Mouse (Mus musculus): ENCODE measurements around the gene Spint4. TPM values are rescaled to one million over a fixed set of nuclear protein-coding genes. Genes with fewer than 3 reads are reported as not detected.

Gene Spint4
- polyA plus RNA-seq, 1 experiment from 2014 or later = not detected

GRCm38 (mm10) chr2:164676916-164677685 lies 21.2 kb upstream of the Spint4 start:
- ATAC-seq (replicated peaks; ENCODE audit: insufficient number of reproducible peaks, low FRiP score, low TSS enrichment, low read depth) (no peak), DNase-seq (ENCODE audit: low spot score) (no peak)
- WGBS = 83% methylated on average over 16 of the region's 16 CpGs
- Histone ChIP-seq H3K27ac (replicated peaks; ENCODE audit: low read depth, low read length) (no peak overlapping the region), H3K27me3 (ENCODE audit: control insufficient read depth, insufficient read depth, low read length) (no peaks in the 10 kb centered on the region), H3K4me2 (ENCODE audit: low read depth, low read length) (no peak overlapping the region), H3K9me3 (replicated peaks; ENCODE audit: control insufficient read depth, low read length) (no peaks in the 10 kb centered on the region), H3K9ac (replicated peaks; ENCODE audit: low read length) (no peak overlapping the region), H3K36me3 (replicated peaks; ENCODE audit: control insufficient read depth, insufficient read depth, low read depth, low read length) (no peaks in the 10 kb centered on the region), H3K4me3 (ENCODE audit: low read depth, low read length) (no peak overlapping the region), H3K4me1 (ENCODE audit: control insufficient read depth, insufficient read depth, low read length) (no peaks in the 10 kb centered on the region)

DNA sequence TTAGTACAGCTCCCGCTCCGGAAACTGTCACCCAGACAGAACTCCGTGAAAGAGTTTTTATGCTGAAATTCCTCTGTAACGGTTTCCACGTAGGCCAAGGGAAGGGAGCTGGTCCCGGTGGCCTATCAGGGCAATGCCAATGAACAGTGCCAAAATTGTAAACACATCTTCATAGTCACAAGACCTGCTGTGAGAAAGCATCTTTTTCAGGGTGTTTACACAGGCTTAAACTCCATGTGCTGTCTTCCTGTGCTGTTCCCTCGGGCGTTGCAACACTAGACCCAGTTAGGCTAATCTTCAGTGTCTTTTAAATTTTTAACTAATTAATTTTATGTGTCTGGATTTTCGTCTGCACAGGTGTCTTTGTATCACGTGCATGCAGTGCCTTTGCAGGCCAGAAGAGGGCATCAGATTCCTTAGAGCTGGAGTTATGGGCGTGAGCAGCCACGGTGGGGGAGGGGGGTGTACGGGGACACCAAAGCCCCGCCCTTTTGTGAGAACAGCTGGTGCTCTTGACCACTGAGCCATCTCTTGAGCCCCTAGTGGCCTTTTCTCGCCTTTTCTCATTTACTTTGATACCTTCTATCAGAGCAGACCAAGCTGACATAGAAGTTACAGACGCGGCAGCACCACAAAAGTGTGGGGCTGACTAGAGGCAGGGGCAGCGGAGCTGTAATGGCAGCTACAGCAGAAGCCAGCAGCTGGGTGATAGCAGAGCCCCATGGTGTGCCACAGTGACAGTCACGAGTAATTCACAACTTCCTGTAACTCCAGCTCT lies 19.3 kb upstream of the Spint4 start:
- H3K27me3 ChIP-seq (ENCODE audit: control insufficient read depth, insufficient read depth, low read length) = no peaks in the 10 kb centered on the region
- no peaks in the 10 kb centered on the region for H3K9me3 ChIP-seq (replicated peaks; ENCODE audit: control insufficient read depth, low read length)
- H3K4me3 ChIP-seq (ENCODE audit: low read depth, low read length) = no peak overlapping the region
- H3K9ac ChIP-seq (replicated peaks; ENCODE audit: low read length) = no peak overlapping the region
- H3K36me3 ChIP-seq (replicated peaks; ENCODE audit: control insufficient read depth, insufficient read depth, low read depth, low read length) = no peaks in the 10 kb centered on the region
- 23% methylated on average over 19 of the region's 19 CpGs for WGBS
- no peaks in the 10 kb centered on the region for H3K4me1 ChIP-seq (ENCODE audit: control insufficient read depth, insufficient read depth, low read length)
- peak; percentile 85 for DNase-seq (ENCODE audit: low spot score)
- H3K4me2 ChIP-seq (ENCODE audit: low read depth, low read length) = peak overlapping the region; percentile 37
- no peak overlapping the region for H3K27ac ChIP-seq (replicated peaks; ENCODE audit: low read depth, low read length)
- peak; percentile 70; the same call in 1 of the 2 replicates for ATAC-seq (replicated peaks; ENCODE audit: insufficient number of reproducible peaks, low FRiP score, low TSS enrichment, low read depth)

DNA sequence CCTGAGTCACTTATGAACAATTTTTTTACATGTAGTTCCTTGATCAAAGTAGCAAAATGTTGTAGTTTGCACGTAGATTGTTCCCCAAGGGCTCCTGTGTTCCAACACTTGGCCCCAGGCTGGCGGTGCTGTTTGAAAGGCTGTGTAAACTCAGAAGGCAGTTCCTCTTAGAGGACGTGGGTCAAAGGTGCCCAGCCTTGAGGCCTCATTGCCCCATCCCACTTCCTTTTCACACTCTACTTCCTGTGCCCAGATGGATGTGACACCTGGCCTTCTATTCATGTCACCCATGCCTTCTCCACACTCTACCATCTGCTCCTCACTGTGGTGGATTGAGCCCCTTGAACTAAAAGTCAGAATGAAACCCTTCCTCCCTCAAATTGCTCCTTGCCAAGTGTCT lies 18.4 kb upstream of the Spint4 start:
- Histone ChIP-seq H3K4me1 (ENCODE audit: control insufficient read depth, insufficient read depth, low read length) (no peaks in the 10 kb centered on the region), H3K27me3 (ENCODE audit: control insufficient read depth, insufficient read depth, low read length) (no peaks in the 10 kb centered on the region), H3K27ac (replicated peaks; ENCODE audit: low read depth, low read length) (no peak overlapping the region), H3K9ac (replicated peaks; ENCODE audit: low read length) (no peak overlapping the region), H3K9me3 (replicated peaks; ENCODE audit: control insufficient read depth, low read length) (no peaks in the 10 kb centered on the region), H3K4me2 (ENCODE audit: low read depth, low read length) (no peak overlapping the region), H3K36me3 (replicated peaks; ENCODE audit: control insufficient read depth, insufficient read depth, low read depth, low read length) (no peaks in the 10 kb centered on the region), H3K4me3 (ENCODE audit: low read depth, low read length) (no peak overlapping the region)
- 31% methylated on average over 3 of the region's 3 CpGs for WGBS
- DNase-seq (ENCODE audit: low spot score) = peak; percentile 4
- ATAC-seq (replicated peaks; ENCODE audit: insufficient number of reproducible peaks, low FRiP score, low TSS enrichment, low read depth) = no peak

- Histone ChIP-seq H3K4me3 (ENCODE audit: low read depth, low read length) (no peak within 1 kb of the TSS), H3K36me3 (replicated peaks; ENCODE audit: control insufficient read depth, insufficient read depth, low read depth, low read length) (no peaks in the 10 kb centered on the region), H3K4me1 (ENCODE audit: control insufficient read depth, insufficient read depth, low read length) (no peaks in the 10 kb centered on the region), H3K9ac (replicated peaks; ENCODE audit: low read length) (no peak within 1 kb of the TSS), H3K27me3 (ENCODE audit: control insufficient read depth, insufficient read depth, low read length) (no peaks in the 10 kb centered on the region), H3K27ac (replicated peaks; ENCODE audit: low read depth, low read length) (no peak within 1 kb of the TSS), H3K4me2 (ENCODE audit: low read depth, low read length) (no peak within 1 kb of the TSS), H3K9me3 (replicated peaks; ENCODE audit: control insufficient read depth, low read length) (no peaks in the 10 kb centered on the region)
- ATAC-seq (replicated peaks; ENCODE audit: insufficient number of reproducible peaks, low FRiP score, low TSS enrichment, low read depth) = no peak
- WGBS = 72% methylated on average over 2 of the region's 3 CpGs
- DNase-seq (ENCODE audit: low spot score) = no peak
Measured at GRCm38 (mm10) chr2:164684807-164685206, 13.5 kb upstream of the Spint4 start, which contains the start of gene Wfdc13. Wfdc13 (plus strand) TSS chr2:164685107.

- WGBS = 80% methylated on average over 5 of the region's 5 CpGs
- DNase-seq (ENCODE audit: low spot score) (no peak), ATAC-seq (replicated peaks; ENCODE audit: insufficient number of reproducible peaks, low FRiP score, low TSS enrichment, low read depth) (no peak)
- Histone ChIP-seq H3K36me3 (replicated peaks; ENCODE audit: control insufficient read depth, insufficient read depth, low read depth, low read length) (no peaks in the 10 kb centered on the region), H3K4me1 (ENCODE audit: control insufficient read depth, insufficient read depth, low read length) (no peaks in the 10 kb centered on the region), H3K9me3 (replicated peaks; ENCODE audit: control insufficient read depth, low read length) (no peaks in the 10 kb centered on the region), H3K27me3 (ENCODE audit: control insufficient read depth, insufficient read depth, low read length) (no peaks in the 10 kb centered on the region), H3K4me2 (ENCODE audit: low read depth, low read length) (no peak overlapping the region), H3K27ac (replicated peaks; ENCODE audit: low read depth, low read length) (no peak overlapping the region), H3K4me3 (ENCODE audit: low read depth, low read length) (no peak overlapping the region), H3K9ac (replicated peaks; ENCODE audit: low read length) (no peak overlapping the region)
Measured at GRCm38 (mm10) chr2:164700959-164701358, 2.7 kb downstream of the Spint4 start.

- H3K9ac ChIP-seq (replicated peaks; ENCODE audit: low read length) = no peak overlapping the region
- no peaks in the 10 kb centered on the region for H3K9me3 ChIP-seq (replicated peaks; ENCODE audit: control insufficient read depth, low read length)
- WGBS = 91% methylated on average over 5 of the region's 5 CpGs
- H3K27ac ChIP-seq (replicated peaks; ENCODE audit: low read depth, low read length) = no peak overlapping the region
- DNase-seq (ENCODE audit: low spot score) (no peak), ATAC-seq (replicated peaks; ENCODE audit: insufficient number of reproducible peaks, low FRiP score, low TSS enrichment, low read depth) (no peak)
- H3K36me3 ChIP-seq (replicated peaks; ENCODE audit: control insufficient read depth, insufficient read depth, low read depth, low read length) = no peaks in the 10 kb centered on the region
- no peaks in the 10 kb centered on the region for H3K27me3 ChIP-seq (ENCODE audit: control insufficient read depth, insufficient read depth, low read length)
- no peak overlapping the region for H3K4me3 ChIP-seq (ENCODE audit: low read depth, low read length)
- H3K4me2 ChIP-seq (ENCODE audit: low read depth, low read length) = no peak overlapping the region
- H3K4me1 ChIP-seq (ENCODE audit: control insufficient read depth, insufficient read depth, low read length) = no peaks in the 10 kb centered on the region
Measured at GRCm38 (mm10) chr2:164701761-164702160, 3.5 kb downstream of the Spint4 start.

- no peaks in the 10 kb centered on the region for H3K36me3 ChIP-seq (replicated peaks; ENCODE audit: control insufficient read depth, insufficient read depth, low read depth, low read length)
- H3K27me3 ChIP-seq (ENCODE audit: control insufficient read depth, insufficient read depth, low read length) = no peaks in the 10 kb centered on the region
- no peaks in the 10 kb centered on the region for H3K4me1 ChIP-seq (ENCODE audit: control insufficient read depth, insufficient read depth, low read length)
- H3K27ac ChIP-seq (replicated peaks; ENCODE audit: low read depth, low read length) = no peak overlapping the region
- no peak overlapping the region for H3K4me3 ChIP-seq (ENCODE audit: low read depth, low read length)
- 75% methylated on average over 5 of the region's 5 CpGs for WGBS
- H3K9ac ChIP-seq (replicated peaks; ENCODE audit: low read length) = no peak overlapping the region
- DNase-seq (ENCODE audit: low spot score) = no peak
- ATAC-seq (replicated peaks; ENCODE audit: insufficient number of reproducible peaks, low FRiP score, low TSS enrichment, low read depth) = no peak
- H3K4me2 ChIP-seq (ENCODE audit: low read depth, low read length) = no peak overlapping the region
- H3K9me3 ChIP-seq (replicated peaks; ENCODE audit: control insufficient read depth, low read length) = no peaks in the 10 kb centered on the region
Measured at GRCm38 (mm10) chr2:164704235-164704634, 5.9 kb downstream of the Spint4 start.

- H3K27me3 ChIP-seq (ENCODE audit: control insufficient read depth, insufficient read depth, low read length) = no peaks in the 10 kb centered on the region
- H3K4me2 ChIP-seq (ENCODE audit: low read depth, low read length) = no peak overlapping the region
- H3K4me1 ChIP-seq (ENCODE audit: control insufficient read depth, insufficient read depth, low read length) = no peaks in the 10 kb centered on the region
- H3K4me3 ChIP-seq (ENCODE audit: low read depth, low read length) = no peak overlapping the region
- no peak overlapping the region for H3K9ac ChIP-seq (replicated peaks; ENCODE audit: low read length)
- ATAC-seq (replicated peaks; ENCODE audit: insufficient number of reproducible peaks, low FRiP score, low TSS enrichment, low read depth) (no peak), DNase-seq (ENCODE audit: low spot score) (no peak)
- no peaks in the 10 kb centered on the region for H3K36me3 ChIP-seq (replicated peaks; ENCODE audit: control insufficient read depth, insufficient read depth, low read depth, low read length)
- 91% methylated on average over 6 of the region's 6 CpGs for whole genome bisulfite sequencing
- no peaks in the 10 kb centered on the region for H3K9me3 ChIP-seq (replicated peaks; ENCODE audit: control insufficient read depth, low read length)
- no peak overlapping the region for H3K27ac ChIP-seq (replicated peaks; ENCODE audit: low read depth, low read length)
Measured at GRCm38 (mm10) chr2:164705328-164705727, 7.0 kb downstream of the Spint4 start.

All from embryonic facial prominence, embryonic 11.5 days (tissue).